Mouse (Mus musculus) heart, postnatal 0 days (tissue): ENCODE measurements around the gene Bpifb6.

Experiments used
- CTCF ChIP-seq: IDR thresholded peaks from 2 replicates; pipeline ENCODE4 v1.5.1; 2016; ENCODE audit warnings: antibody characterized with exemption, control low read depth, low read depth
- EP300 ChIP-seq: IDR thresholded peaks from 2 replicates; pipeline ENCODE4 v1.6.1; 2016; ENCODE audit warnings: antibody characterized with exemption, low read depth

- TF ChIP-seq EP300, result no peak
- TF ChIP-seq CTCF, result no peak
Measured at GRCm38 (mm10) chr2:153935348-153935747, 35.2 kb downstream of the Bpifb6 start.
